Mouse (Mus musculus) cerebellum, adult 11 months (tissue): ENCODE measurements around the gene Gdf11.

ENCODE experiments used
- DNase-seq: peaks from one replicate; pipeline ENCODE4 v3.0.0; 2022

Gdf11 gene

DNA sequence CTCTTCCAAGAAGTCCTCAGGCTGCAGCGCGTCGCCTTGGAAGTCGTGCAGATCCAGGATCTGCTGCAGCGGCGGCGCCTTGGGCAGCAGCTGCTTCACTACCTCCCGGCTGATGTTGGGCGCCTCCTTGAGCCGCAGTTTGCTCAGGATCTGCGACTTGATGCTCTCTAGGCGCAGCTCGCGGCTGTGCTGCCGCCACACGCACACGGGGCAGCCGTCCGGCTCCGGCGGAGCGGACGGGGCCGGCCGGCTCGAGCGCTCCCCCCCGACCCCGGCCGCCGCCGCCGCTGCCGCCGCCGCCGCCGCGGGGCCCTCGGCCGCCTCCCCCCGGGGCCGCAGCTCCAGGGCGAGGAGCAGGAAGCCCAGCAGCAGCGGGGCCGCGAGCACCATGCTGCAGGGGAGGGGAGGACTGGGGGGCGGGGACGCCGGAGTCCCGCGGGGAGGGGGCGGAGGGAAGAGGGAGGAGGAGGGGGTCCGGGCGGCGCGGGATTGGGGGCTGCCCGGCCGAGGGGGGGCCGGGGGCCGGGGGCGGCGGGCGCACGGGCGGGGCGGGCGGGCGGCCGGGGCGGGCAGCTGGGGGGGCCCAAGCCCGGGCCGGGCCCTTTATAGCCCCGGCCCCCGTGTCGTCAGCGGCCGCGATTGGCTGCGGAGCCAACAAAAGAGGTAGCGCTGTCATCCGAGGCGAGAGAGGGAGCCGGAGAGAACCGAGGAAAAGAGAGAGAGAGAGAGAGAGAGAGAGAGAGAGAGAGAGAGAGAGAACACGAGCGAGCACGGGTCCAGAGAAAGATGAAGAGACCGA is at the start of gene Gdf11:
Gdf11 (minus strand) TSS at position 423 of the 799 bp plus-strand sequence.
- DNase-seq: no peak

DNA sequence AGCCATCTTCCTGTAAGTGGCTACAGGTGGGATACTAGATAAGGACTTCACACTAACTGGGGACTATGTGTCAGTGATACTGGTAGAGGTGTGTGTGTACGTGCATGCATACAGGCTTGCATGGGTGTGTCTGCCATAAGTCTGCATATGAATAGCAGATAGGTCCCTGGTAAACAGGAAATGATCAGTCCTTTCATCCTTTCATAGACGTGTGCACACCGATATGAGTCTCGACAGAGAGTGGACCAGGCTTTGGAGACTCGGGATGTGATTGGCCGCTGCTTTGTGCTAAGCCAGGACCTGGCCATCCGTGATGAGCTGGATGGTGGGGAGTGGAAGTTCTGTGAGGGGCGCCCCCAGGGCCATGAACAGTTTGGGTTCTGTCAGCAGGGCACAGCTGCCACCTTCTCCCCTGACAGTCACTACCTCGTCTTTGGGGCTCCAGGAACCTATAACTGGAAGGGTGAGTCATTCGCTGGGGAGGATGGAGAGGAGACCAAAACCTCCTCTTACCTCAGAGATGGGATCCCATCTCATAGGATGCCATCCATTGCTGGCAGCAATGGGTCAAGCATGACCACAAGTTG is 49.0 kb upstream of the Gdf11 start:
- DNase-seq: no peak

DNA sequence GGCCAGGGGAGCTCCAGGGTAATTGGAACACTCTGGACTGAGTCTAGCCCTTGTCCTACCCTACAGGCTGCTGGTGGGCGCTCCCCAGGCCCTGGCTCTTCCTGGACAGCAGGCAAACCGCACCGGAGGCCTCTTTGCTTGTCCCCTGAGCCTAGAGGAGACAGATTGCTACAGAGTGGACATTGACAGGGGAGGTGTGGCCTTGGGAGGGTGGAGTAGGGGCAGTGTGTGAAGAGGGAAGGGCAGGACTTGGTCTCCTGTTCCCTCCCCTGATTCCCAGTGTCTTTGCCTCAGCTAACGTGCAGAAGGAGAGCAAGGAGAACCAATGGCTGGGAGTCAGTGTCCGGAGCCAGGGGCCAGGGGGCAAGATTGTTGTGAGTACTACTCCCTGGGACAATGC is 47.5 kb upstream of the Gdf11 start:
- DNase-seq: no peak

DNA sequence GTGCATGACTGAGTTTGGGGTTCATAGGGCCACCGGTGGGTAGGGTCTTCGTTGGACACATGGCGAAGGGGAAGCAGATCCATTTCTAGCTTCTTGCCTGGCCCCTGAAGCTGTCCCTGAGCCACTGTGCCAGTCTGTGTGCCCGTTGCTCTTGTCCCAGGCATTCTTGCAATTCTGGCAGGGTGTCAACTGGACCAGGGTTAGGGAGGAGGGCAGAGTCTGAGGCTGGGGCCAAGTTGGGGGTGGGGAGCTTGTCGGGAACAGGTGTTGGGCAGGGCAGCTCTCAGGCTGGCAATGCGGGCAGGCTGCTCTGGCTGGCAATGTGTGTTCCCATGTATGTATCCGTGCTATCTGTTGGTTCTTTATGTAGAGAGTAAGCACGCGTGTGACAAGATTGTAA is 46.9 kb upstream of the Gdf11 start:
- DNase-seq: peak; percentile 93

DNA sequence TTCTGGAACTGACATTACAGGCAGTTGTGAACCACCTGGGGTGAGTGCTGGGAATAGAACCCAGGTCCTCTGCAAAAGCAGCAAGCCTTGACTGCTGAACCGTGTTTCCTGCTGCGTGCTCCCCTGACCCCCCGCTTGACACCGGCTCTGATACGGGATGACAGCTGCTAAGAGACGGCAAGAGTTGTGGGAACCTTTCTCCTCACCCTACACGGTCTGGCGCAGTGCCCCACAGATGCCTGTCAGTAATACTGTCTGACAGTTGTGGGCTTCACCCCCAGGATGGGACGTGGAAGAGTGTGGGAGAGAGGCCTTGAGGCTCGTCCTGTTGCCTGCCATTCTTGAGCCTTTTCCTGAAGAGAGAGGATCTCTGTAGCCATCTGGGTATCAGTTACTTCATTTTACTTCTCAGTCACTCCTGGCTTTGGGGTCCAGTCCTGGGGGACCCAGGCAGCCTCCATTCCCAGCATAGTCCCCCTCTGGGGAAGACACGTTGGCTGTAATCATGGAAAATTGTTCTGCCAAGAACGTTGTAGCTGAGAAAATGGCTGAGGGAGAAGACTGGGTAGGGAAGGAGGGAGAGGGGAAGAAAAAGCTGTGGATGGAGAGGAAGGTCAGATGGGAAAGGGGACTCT is 46.4 kb upstream of the Gdf11 start:
- no peak for DNase-seq

DNA sequence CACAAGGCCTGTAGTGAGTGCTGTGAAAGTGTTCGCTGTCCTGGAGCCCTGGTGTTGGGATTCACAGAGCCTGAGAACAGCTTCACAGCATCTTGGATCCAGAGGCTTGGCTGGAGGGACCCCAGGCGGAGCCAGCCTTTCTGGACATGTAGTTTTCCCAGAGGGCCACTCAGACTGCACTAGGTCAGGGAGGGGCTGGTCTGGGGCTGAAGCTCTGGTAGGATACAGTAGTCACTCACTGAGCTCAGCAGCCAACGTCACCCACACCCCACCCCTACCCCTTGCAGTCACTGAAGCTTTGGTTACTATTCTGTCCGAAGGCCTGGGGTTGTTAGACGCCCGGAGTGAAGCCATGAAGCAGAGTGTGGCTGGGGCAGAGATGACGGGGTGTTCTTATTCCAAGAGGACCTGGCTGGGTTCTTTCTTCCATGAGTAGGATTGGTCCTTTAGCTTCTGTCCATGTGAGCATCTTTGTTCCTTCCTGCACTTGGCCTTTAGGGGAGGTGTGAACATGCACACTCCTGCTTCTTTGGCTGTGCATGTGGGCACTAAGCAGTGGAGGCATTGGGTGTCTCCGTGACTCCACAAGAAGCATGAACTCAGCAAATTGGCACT is 44.4 kb upstream of the Gdf11 start:
- DNase-seq: no peak

DNA sequence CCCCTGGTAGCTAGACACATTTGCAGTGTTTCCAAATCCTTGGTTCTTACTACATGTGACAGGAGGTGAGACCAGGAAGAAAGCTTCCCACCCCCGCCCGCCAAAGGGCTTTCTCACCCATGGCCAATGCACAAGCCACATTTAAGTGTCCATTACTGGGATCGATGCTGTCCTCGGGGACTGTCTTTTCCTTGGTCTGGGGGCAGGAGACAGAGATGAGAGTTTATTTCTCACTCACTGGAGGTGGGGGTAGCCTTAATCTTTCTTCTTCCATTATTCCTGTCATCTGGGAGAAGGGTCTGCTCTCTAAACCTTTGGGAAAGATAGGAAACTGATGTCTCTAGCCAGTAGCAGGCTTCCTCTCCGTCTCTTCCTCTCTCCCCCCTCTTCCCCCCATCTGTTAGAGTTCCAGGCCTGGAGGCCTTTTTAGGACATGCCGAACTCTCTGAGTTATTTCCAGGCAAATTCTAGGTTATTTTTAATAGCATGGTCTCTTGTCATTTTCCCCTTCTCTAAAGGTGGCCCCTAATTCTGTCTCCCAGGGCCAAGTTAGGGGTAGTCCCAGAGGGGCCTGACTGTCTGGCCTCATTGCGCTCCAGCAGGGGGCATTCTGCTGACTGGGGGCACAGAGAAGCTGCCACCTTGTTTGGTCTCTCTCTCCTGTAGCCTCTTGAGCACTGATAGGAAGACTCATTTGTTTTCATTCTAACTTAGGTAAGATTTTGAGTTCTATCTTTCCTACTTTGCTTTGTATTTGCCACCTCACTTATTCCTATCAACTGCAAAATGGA is 43.7 kb upstream of the Gdf11 start:
- no peak for DNase-seq

DNA sequence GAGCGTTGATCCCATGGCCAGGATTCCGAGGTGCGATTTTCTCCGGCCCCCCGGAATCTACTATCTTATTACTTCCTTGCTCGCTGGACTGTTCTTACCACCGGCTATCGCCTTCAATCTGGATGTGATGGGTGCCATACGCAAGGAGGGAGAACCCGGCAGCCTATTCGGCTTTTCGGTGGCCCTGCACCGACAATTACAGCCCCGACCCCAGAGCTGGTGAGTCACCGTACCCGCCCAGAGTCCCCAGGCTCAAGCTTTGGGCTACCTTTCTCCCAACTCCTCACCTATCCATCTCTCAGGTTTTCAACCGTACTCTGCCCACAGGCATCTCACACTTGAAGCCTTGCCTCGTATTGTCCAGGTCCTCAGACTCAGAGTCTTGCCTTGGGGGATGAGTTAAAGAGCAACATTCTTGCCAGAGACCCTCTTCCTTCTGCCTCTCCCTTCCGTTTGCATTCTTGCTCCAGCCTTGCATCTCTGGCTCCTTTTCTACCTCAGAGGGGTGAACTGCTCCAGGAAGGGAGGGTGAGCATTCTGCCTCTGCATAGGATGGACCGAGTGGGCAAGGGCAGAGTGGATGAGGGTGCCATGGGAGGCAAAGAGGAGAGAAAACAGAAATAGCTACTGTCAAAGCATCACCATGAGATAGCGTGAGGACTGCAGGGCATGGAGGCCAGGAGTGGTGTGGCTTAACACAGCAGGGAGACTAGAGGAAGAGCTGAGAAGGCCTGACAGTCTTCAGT is 42.6 kb upstream of the Gdf11 start:
- no peak for DNase-seq

DNA sequence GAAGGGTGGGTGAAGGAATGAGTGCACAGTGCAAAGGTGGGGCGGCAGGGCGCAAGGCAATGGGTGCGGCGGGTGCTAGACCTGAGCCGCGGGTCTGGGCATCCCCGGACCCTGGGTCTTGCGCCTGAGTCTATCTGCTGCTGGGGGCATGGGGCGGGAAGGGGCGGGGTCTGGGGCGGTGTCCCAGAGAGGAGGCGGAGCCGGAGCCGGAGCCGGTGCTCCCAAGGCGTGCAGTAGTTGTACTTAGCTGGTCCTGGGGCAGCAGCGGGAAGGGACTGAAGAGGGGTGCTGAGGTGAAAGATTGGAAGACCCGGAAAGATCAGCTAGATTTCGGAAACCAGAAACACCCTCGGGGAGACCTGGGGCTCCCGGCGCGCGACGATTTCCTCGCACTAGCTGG is 42.1 kb upstream of the Gdf11 start, which contains the start of gene Itga7:
Itga7 (plus strand) TSS at position 245 of the 400 bp plus-strand sequence.
- DNase-seq: peak; percentile 50

DNA sequence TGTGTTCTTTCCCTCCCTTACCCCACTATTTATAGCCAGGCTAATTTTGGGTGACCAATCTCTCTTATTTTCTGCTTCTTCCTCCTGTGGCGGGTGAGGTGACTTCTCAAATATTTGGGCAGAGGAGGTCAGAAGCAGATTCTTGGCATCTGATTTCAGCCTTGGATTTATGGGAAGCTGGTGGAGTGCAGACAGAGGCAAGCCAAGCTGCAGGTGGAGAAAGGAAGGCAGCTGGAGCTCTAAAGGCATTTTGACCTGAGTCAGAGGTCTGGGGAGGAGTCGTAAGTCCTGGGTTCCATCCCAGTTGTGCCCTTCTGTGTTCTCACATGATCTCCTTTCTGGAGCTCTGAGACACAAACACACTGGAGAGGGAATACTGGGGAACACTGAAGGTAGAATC is 39.9 kb upstream of the Gdf11 start:
- no peak for DNase-seq

DNA sequence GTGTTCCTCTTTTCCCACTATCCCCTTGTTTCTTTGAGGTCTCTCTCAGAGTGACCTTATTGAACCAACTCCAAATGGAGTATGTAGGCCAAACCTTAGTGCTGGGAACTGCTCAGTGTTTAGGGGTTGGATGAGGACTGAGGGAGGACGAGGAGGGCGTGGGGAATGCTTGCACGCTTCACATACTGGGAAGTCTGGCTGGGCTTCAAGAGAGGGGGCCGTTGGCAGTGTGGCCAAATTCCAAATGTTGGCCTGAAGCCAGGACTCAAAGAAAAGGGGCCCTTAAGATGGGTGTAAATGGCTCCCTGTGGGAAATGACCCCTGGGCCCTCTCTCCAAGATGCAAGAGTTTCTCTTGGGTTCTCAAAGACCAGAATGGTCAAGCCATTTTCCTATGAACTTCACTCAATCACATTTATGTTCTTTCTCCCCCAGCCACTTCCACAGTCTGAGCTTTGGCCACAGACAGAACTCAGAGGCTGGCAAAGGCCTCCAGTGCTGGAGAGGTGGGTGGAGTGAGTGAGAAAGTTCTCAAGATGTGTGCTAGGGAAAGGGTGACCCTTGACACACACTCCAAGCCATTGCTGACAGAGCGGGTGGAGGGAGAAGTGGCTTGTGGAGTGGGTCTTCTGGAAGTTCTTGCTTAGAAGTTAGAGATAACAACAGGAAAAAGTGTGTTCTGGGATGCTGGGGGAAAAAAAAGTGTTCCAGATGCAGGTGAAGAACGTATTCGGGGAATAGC is 38.3 kb upstream of the Gdf11 start:
- no peak for DNase-seq

DNA sequence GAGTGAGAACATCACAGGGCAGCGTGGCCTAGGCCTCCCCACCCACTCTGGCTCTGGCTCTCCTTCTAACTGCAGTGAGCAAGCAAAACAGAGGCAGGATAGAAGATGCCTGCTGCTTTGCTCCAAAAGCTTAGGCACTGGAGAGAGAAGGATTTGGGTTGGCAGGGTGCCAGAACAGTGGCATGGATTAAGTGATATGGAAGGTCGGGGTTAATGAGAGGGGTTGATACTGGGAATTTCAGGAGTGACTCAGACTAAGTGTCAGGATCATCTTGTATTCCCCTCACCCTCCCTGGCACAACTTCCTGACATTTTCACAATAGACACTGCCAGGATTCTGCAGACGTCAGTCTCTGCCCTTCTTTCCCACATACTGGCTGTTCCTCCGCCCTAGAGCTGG is 36.8 kb upstream of the Gdf11 start:
- no peak for DNase-seq

DNA sequence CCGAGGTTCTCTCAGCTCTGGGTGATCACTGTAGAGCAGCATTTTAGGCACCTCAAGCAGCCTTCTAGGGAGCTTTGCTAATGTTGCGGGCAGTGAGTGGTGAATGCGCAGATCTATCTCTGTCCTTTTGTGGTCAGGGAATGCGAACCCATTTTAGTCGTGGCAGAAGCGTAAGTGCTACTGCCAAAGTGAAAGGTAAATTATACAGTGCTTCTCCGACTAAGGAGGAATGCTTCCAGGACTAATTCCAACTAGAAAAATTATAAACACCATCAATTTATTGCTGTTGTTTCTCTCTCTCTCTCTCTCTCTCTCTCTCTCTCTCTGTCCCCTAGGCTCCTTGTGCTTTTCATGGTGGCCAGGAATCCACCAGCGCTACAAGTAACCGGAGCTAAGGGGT is 32.4 kb upstream of the Gdf11 start, which contains the start of gene Bloc1s1:
Bloc1s1 (minus strand) TSS at position 101 of the 400 bp plus-strand sequence.
- no peak for DNase-seq

DNA sequence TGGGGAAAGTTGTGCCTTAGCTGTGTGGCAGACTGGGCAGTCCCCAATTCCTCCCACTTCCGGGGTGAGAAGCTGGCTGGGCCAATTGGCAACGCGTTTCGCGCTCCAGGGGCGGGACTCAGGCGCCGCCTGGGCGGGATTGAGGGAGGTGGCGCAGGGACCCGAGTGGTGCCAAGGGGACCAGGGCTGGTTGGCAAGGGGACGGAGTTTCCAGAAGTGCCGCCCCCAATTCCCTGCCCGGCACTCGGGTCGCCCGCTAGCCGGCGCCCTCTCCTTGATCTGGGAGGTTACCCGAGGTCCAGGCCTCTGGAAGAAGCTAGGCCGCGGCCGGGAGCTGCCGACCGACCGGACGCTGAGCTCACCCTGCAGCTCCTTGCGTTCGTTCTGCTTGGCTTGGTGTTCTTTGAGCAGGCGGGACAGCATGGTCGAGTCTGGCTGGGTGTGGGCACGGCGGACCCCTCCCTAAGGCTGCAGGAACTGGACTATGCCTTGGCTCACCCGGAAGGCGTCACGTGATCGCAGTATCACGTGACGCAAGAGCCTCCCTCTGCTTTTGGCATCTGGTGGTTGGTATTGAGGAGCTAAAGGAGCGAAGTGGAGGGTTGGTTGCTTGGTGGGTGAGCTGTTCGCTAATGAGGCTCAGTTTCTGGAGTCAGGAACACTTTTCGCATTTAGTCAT is 31.6 kb upstream of the Gdf11 start:
- DNase-seq: peak; percentile 95

DNA sequence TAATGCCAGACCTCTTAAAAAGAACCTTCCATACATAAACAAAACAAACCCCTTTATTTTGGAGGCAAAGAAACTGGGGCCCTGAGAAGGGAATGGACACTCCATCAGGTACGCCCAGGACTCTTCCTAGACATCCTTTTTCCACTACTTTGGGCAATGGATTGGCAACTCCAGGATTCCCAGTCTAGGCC is 31.2 kb upstream of the Gdf11 start, which contains the start of gene Rdh5:
Rdh5 (minus strand) TSS at position 67 of the 191 bp plus-strand sequence.
- DNase-seq: no peak

DNA sequence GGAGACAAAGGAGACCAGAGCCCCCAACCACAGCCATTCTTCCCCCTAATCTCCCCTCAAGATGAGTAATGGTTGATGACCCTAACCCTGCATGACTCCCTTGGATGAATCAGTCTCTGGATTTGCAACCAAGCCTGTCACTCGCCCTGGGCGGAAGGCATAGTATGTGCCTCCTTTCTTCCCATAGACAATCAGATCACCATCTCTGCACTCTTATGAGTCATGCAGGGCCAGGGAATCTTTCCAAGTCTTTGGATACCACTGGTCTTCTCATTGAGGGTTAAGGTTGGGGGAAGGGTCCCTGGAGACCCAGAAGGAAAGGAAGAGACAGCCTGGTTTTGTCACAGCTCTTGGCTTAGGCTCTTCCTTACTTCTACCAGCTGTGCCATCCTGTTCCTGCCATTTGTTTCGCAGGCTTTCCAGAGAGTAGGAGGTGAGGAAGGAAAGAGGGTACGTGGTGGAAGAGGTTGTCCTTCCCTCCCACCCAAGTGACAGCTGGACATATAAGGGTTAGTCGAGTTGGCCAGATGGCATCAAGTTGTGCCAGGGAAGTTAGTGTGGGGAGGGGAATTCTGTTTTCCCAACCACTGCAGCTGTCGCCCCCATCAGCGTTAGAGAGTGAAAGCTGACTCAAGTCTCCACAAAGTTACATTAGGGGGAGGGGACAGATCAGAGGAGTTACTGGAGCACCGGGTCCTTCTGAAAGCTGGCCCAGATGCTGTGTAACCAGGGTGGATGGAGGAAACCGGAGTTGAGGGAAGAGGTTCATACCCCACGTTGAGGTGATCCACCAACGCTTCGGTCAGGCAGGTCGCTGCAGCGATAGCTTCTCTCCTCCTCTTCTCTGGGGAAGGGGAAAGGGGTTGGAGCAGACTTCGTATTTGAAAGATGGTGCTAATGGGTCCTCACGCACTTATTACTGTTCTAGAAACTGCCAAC is 30.6 kb upstream of the Gdf11 start:
- no peak for DNase-seq

DNA sequence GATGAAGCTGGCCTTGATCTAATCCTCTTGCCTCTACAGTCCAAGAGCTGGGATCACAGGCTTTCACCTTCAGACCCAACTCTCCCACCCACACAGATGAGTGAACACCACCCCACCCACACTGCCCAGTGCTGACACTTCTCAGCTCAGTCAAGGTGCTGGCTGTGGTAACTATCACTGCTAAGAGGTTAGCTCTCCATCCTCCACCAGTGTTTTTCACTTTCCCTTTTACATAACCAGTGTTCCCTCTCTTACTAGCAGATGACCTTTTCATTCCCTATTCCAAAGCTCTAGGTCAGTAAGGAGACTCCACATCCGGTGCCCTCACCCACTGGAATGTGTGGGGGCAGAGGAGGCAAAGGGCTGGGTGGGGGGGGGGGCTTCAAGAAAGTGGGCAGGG is 29.7 kb upstream of the Gdf11 start:
- DNase-seq: no peak

DNA sequence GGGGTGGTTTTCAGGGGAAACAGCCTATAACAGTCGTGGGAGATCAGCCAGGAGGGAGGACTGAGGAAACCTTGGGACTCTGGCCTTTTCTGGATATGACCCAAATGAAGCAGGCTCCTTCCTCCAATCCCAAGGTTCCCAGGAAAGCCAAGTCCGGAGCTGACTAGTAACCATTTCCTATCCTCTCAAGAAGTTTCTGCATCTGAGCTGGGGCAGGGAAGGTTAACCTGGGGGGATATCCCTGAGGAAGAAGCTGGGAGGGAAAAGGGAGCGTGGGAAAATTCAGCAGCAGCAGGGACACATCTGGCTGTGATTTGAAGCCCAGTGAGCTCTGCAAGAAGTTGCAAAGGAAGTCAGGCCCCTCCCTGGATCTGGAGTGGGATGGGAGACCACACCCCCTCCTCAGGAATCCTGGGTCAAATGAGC is 29.2 kb upstream of the Gdf11 start:
- no peak for DNase-seq

DNA sequence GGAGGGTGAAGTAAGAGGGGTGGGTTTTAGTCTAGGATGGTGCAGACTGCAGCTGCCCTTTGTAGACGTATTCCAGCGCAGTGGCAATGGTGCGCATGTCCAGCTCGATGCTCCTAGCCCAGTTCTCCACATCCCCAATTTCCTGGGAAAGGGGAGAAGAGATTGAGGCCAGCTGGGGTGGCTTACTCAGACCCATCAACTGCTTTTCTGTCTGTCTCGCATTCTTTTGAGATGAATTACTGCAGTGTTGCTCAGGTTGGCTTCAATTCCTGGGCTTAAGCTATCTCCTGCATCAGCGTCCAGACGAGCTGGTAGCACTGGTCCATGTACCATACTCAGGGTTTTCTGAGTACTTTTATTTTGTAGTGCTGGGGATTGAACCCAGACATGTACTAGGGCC is 28.4 kb upstream of the Gdf11 start:
- DNase-seq: no peak

DNA sequence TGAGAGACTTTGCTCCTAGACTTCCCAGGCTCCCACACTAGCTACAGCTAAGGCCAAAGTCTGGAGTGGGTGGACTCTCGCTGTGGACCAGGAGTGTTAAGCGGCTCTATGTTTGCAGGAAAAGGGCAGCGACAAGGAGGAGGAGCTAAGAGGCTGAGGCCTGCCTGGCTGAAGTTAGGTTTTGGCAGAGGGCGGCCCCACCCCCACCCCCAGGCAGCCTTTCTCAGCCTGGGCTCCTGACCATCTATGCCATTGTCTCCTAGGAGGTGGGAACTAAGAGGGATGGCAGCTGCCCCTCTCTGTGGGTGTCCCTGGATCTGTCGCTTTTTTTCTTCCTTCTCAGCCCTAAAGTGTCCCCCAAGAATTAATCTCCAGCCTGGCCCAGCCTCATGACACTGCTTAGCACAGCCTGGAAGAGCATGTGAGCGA is 27.7 kb upstream of the Gdf11 start:
- DNase-seq: peak; percentile 50
